Mouse (Mus musculus) CD4-positive, CD25-positive, alpha-beta regulatory T cell, adult 2 months (primary cell): ENCODE data around the gene Ahcyl1.
"Not testable (repeated sequence)": the region's sequence is repeated elsewhere in the genome, so short reads cannot be mapped to it uniquely, and the experiment has no call there.

Source experiments
- DNase-seq: peaks from one replicate; pipeline ENCODE4 v3.0.0-alpha.2; 2012; ENCODE audit warnings: low read depth, low spot score

Gene Ahcyl1

DNA sequence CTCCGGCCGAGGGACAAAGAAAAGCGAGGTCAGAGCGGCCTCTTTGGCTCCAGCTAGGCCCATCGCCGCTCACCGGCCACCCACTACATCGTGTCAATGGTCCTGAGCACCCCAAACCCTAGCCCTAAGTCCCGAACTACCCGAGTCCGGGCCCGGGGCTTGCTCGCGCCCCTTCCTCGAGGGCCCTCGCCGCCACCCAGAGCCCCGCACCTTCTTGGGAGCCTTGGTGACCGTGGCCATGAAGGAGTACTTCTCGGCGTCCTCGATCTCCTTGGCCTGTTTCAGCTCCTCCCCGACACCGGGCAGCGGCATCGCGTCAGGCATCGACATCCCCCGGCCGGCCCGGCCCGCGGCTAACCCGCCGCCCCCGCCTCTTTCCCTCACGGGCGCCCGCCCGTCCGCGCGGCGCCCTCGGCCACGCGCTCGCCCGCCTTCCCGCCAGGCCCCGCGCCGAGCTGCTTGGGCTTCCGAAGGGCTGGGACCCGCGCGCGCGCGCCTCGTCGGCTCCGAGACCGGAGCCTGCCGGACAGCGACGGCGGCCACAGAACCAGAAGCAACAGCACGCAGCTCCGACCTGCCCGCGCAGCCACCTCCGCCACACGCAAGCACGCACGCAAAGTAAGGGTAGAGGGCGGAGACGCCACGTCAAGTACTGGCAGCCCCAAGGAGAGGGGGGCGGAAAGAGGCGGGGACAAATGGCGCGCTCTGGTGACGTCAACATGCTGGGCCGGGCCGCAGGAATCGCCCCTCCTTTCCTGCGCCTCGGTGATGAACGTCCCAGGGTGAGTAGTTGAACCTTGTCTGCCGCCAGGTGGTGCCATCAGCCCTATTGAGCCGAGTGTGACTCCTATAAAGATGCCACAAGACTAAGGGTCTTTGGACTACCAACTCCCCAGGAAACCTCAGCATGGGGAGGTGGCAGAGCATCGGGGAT, at the start of gene Ahcyl1:
Gene Ahcyl1, minus strand, starts transcription at position 613 of the 934 bp plus-strand sequence.
- DNase-seq: peak; percentile 99

DNA sequence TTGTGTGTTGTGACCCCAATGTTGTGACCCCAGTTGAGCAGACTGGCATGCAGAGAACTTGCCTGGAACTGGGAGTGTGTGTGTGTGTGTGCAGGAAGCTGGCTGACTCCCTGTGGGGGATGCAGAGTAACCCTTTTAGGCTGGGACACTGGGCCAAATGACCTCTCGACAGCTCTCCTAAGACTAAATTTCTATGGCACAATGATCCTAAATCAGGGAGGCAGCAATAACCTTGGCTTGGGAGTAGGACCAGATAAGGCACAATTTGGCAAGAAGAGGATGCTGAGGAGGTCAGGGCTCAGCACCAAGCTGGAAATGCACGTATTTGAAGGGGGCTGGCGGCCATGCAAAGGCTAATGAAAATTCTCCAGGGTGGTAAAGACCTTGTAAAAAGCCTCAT, 49.7 kb upstream of the Ahcyl1 start:
- DNase-seq: no peak

DNA sequence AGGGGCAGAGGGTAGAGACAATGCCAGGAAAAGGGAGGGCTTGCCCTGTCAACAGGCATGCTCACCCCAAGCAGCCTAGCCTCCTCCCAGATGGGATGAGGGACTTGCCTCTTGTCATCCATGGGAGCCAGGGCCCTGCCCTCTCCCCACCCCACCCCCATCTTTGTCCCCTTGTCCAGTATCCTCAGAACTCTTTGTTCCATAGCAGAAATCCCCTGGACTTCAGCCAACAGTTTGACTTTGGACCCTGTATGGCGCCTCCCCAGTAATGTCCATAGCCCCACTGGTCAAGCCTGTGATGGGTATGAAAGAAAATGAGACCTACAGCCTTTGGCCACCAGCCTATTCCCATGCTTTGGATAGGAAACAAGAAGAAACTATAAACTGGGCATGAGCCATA, 47.3 kb upstream of the Ahcyl1 start:
- DNase-seq: no peak

DNA sequence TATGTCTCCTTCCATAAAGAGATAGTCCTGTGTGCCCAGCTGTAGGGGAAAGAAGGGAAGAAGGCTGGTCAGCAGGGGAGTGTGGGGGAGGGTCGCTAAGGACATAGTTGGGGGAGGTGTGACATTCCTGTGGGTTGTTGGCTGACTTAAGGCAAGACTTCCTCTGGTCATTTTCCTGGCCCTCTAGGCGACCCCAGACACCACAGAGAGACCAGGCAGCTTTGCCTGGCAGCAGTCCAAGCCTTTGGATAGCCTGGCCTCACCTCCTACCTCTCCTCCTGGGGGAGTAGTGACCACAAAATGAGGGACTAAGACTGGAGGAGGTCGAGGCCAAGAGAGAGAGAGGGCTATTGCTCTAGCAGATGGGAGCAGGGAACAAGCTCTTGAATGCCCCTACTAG, 46.7 kb upstream of the Ahcyl1 start:
- DNase-seq: no peak

DNA sequence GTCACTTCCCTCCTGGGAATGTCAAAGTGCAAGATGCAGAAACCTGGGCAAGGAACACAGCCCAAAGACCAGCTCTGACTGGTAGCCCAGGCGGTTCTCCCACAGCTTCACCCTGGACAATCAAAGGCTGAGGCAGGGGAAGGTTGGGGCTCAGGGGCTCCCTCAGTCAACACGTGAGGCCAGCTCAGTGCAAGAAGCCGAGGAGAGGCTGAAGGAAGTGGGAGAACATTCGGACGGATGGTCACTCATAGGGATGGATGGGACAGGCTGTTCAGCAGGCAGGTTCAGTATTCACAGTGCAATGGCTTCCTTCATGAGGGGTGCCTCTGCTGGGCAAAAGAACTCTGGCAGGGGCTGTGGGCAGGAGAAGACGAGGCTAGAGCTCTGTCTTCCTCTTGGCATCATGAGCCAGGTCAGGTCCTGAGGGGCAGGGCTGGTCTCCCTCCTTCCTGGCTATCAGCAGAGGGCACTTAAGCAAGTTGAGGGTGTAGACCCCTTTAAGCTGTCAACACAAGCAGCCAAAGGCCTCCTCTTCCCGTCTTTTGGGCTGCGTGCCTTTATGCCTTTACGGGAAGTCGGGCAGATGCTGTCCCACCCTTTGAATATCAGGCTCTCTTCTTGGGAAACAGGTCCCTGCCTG, 45.8 kb upstream of the Ahcyl1 start:
- no peak for DNase-seq

DNA sequence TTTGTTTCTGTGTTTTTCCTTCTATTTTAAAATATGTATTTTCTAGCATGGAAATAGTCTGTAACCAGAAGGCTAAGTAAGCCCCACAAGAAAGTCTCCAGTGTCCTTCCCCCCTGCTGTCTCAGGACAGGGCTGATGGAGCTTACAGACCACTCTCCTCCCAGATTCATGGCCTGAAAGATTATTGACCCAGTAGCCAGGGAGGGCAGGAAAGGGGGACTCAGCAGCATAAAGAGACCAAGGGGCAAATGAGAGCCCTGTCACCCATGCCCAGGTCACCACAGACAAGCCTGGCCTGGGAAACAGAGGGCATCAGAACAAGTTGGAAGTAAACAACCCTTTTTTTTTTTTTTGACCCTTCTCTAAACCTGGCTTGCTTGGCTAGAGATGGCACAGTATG, 45.0 kb upstream of the Ahcyl1 start:
- DNase-seq: no peak

DNA sequence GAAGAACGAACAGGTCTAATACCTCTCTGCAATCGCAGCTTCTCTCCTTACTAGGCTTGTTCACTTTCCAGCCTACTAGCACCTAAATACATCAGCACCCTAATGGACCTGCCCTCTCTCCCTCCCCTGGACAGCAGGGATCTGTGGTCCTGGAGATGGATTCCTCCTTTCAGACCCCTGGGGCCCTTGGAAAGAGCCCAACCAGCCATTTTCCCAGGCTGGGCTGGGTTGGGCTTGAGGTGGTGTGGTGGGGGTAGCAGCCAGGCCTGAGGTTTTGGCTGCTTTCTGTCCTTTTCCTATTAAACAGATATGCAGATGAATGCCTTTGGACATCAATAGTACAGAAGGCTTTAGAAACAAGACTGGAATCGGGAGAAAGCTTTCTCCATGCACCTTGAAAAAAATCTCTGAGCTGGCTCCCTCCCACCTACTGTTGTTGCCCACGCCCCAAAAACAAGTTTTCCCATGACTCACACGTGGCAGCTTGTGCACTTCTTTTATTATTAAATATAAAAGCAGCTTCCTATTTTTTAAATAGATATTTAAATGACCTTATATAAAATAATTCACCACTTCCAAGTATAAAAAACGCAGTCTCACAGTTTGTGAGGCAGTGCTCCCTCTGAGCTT, 44.3 kb upstream of the Ahcyl1 start:
- no peak for DNase-seq

DNA sequence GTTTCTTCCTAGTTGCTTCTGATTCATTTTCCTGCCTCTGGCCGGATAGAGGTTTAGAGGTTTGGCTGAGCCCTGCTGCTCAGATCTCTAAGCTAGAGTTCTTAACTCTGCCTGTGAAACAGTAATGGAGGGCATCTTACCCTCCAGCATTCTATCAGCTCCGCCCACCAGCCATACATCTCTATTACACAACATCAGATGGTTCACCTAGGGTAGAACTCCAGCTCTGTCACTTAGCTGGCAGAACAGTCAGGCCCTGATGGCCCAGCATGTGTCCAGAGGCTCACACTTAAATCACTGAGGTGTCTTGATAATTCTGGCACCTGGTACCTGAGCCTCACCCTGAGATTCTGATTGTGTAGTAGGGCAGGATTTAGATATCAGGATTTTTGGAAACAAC, 43.6 kb upstream of the Ahcyl1 start:
- no peak for DNase-seq

DNA sequence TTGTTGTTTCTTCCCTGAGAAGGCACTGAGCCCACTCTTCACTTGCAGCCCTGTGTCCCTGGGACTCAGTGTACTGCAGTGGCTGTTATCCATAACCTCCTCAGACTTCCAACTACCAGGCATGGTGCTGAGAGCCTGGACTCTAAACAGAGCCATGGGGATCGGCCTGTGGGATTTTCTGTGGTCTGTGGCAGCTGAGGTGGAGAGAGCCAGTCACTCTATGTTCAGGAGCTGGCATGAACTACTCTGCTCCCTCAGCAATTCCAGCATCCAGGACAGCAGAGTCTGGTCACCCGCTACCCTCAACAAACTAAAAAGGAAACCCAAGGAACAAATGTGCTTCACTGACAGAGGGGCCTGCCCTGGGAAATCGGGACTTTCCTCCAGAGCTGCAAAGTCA, 43.1 kb upstream of the Ahcyl1 start:
- DNase-seq: no peak

DNA sequence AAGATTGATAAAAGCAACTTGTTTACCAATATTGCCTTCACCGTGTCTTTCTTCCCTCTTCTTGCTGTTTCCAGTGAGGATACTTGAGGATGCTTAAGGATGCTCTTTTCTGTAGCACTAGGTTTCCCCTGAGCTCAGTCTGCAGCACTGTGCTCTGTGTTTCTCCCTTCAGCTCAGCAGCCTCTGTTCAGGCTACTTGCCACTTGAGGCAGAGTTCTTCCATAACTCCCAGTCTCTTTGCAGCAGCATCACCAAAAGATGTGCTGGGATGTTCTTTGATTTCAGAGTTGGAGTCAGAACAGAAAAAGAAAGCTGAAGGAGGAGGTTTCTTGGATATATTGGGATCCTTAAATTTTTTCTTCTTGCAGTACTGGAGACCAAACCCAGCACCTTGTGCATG, 42.3 kb upstream of the Ahcyl1 start:
- DNase-seq: no peak

DNA sequence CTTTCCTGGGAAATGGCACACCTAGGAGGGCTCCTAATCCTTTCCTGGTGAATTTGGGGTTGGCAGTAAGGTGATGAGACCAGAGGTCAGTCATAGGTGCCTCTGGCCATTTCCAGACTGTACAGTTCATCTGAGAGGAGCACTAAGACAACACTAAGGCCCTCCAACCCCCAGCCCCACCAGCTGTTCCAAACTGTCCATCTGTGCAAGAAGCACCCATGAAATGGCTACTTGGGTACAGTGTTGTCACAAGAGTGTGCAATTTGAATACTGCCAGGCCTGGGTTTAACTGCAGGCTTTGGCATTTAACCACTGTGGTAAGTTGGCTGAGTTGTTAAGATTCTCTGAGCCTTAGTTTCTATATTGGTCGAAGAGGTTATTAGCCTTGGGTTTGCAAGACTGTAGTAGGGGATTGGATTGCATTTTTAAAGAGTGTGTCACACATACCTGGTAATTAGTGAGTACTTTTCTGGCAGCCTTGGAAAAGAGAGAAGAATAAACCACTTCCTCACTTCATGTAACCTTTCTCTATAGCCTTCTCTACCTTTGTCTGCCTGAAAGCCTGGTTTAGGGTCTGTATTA, 41.3 kb upstream of the Ahcyl1 start:
- DNase-seq: no peak

DNA sequence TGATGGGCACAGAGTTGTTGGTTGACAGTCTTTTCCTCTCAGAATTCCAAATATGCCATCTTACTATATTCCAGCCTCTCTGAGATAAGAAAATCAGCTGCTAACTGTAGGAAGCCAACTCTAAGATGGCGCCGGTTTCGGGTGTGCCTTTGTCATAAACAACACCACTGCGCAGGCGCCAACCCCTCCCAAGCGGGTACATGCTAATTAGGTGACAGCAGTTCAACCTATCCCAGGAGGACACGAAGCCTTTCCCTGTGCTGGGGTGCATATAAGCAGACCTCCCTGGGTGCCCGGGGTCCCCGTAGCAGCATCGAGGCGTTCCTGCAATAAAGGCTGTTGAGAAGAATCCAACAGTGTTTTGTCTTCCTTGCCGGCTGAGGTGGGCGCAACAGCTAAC, 39.3 kb upstream of the Ahcyl1 start:
- DNase-seq: not testable (repeated sequence)

DNA sequence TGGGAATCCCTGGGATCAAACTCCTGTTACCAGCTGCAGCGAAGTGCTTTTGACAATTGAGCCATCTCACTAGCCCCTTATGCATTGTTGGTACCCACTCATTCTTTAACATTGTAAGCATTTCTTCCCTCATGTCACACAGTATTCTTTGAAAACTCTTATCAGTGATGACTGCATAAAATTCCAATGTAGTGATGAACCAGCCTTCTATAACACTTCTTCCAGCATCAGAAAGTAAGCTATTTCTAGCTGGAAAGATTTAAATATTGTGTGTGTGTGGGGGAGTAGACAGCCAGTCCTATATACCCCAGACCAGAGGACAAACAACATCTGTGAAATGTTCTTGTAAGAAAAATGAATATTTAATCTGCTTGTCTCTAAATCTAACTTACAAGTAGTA, 37.0 kb upstream of the Ahcyl1 start:
- DNase-seq: no peak

DNA sequence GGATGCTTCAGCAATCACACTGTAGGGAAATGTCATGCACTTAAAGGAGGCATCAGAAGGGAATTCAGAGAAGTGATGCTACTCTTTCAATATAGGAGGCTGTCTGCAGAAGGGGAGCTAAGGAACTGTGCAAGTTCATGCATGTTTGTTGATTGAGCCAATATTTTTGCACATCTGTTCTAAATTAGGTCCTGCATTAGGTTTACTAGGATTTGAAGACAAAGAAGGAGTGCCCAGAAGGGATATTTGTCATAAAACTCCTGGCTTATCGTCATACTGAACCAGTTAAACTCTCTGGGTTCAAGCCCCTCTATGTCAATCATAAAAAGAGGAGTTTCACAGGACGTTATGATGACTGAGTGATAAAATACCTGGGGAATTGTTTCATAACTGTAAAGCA, 33.9 kb upstream of the Ahcyl1 start:
- no peak for DNase-seq

DNA sequence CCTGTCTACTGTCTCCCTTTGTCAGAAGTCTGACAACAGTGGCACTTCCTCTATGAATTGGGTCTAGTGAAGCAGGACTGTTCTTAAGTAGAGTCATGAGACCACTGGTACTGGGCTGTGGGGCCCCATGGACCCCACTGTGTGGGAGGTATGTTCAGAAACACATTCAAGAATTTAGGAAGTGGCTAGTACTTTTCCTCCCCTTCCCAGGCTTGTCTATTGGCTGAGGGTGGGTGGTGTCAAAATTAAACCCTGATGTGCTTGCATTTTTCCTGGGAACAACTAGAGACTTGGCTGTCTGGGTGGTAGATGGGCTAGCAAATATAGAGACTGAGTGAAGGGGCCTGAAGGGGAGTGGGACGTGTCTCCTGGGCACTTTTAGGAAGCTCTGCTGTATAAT, 32.1 kb upstream of the Ahcyl1 start:
- no peak for DNase-seq

DNA sequence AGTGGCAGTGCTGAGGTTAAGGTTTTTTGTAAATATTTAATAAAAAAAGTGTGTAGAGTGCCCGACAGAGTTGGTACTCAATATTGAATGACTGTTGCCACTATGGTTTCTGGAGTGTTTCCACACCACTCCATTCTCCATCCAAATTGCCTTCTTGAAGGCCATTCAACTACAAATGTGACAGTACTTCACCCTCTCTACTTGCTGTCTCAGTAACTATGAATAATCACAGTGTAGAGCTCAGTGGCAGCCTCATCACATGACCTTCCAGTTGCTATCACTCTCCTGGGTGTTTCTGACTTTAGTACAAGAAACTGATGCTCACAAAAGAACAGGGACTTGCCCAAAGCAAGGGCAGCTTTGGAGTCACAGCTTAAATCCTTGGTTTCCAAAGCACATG, 19.6 kb upstream of the Ahcyl1 start:
- no peak for DNase-seq

DNA sequence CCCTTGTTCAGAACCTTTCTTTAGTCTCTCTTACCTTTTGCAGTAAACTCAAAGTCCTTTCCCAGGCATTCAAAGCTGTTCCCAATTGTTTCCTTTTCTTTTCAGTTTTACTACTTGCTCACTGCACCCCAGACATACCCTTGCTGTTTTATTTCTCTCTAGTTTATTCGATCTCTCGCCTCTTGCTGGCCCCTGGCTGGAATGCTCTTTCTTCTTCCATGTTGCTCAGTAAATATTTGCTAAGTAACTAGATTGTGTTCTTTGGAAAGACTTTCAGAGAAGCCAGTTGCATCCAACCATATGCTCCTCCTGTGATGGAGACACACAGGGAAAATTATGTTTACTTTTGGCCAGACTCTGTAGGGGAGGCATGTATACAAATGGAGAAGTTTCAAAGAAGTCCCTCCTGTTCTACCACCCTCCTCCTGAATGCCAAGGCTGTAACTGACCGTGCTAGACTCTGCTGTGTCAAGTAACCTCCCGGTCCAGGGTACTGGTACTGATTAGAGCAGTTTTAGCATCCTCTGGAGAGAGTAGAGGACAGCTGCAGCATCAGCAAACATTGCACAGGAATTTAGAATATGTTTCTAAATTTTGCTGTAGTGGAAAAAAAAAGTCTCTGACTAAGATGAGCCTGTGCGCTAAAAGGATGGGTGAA, 18.0 kb upstream of the Ahcyl1 start:
- no peak for DNase-seq

DNA sequence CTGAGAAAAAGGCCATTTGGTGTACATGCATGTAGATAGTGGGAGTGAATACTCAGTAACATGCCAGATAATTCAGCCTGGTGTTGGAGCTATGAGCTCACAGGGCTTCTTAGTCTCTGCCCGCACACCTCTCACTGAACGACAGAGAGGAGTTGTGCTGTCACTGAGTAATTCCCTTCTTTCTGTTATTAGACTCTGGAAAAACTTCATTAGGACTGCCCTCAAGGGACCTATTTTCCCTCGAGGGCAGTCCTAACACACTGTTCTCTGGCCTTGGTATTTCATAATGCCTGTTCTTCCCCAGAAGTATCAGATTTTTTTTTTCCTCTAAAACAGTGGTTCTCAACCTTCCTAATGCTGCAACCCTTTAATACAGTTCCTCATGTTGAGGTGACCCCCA, 15.7 kb upstream of the Ahcyl1 start:
- DNase-seq: no peak

DNA sequence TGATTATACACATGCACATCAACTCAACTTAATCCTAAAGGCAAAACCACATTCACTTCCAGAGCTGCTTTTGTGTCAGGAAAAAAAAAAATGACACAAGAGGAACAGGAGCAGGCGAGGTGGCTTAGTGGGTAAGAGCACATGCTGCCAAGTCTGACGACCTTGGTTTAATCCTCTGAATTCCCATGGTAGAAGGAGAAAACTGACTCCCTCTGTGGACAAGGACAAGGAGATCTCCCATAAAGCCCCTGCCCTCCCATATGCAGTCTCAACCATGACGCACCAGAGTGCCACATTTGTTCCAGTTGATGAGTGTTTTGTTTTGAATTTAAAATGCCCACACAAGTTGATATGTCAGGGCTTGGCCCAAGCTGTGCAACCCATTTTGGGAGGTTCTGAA, 12.8 kb upstream of the Ahcyl1 start:
- DNase-seq: no peak

DNA sequence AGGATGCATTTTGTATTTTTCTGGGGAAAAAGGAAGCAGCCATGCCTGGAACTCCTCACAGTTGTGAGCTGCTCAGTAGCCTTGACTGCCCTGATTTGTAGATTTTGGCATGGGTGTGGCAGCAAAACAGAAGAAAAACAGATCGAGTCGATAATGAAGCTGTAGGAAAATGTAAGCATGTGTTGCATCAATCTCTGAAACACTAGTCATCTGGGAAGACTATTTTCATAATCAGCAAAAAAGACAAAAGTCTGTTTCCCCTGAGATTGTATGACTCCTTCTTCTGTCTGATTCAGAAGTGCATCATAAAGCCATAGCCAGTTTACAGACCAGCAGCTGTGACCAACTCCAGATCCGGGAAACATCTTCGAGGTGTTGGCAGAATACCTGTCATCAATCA, 10.9 kb upstream of the Ahcyl1 start:
- DNase-seq: no peak

DNA sequence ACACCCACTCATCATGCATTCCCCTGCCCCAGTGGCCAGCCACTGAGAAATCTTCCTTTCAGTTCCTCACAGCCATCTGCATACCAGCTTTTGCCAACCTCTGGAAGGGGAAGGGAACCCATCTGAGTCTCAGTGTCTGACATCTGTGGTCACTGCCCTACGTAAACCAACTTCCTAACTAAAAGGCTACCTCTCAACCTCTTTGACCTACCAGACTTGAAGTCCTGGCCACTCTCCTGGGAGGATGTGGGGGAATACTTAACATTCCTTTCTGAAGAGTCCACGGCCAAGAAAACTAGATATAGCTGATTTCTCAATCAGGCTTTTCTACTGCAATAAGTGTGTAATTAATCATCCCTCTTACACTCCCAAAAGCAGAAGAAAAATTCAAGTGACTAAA, 9.8 kb upstream of the Ahcyl1 start:
- DNase-seq: no peak

DNA sequence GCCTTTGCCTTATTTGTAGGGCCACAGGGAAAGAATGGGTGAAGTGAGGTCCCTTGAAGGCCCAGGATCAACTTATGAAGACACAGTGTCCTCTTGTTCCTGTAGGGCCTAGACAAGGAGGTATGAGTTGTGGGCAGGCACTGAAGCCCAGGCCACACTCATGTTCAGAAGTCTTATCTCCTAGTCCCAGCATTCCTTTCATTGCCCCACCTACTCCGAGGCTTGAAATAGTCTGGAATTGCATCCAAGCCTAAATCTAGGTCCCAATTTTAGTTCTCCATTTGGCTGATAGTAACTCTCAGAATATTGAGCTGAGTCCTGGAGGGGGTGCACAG, 8.0 kb upstream of the Ahcyl1 start:
- DNase-seq: no peak
